Mouse (Mus musculus) heart, embryonic 12.5 days (tissue): ENCODE measurements around the gene Pik3r6. TPM values are rescaled to one million over a fixed set of nuclear protein-coding genes. Genes with fewer than 3 reads are reported as not detected.

ENCODE experiments used
- ATAC-seq: fragments of 200-750 bp; cut with Nextera tagmentation; 2 replicates; pipeline ENCODE4 v1.8.0; 2017; ENCODE audit warnings: moderate TSS enrichment, moderate library complexity; ENCODE audit not compliant: insufficient number of reproducible peaks, low FRiP score
- H3K27ac ChIP-seq: fragments of 300-500 bp; sonication (generic); 2 replicates; pipeline ENCODE4 v1.5.1; 2016; ENCODE audit warnings: mild to moderate bottlenecking, moderate library complexity; ENCODE audit not compliant: poor library complexity, severe bottlenecking
- H3K27me3 ChIP-seq: fragments of 300-500 bp; sonication (generic); replicated peaks from 2 replicates; pipeline ENCODE4 v1.6.1; 2016; ENCODE audit warnings: mild to moderate bottlenecking, moderate library complexity
- H3K36me3 ChIP-seq: fragments of 300-500 bp; sonication (generic); 2 replicates; pipeline ENCODE4 v1.6.1; 2016; ENCODE audit warnings: mild to moderate bottlenecking, moderate library complexity
- H3K4me1 ChIP-seq: fragments of 300-500 bp; sonication (generic); replicated peaks from 2 replicates; pipeline ENCODE4 v1.6.1; 2016; ENCODE audit warnings: mild to moderate bottlenecking
- H3K4me2 ChIP-seq: fragments of 300-500 bp; sonication (generic); 2 replicates; pipeline ENCODE4 v1.6.1; 2016; ENCODE audit warnings: mild to moderate bottlenecking, moderate library complexity
- H3K4me3 ChIP-seq: fragments of 300-500 bp; sonication (generic); 2 replicates; pipeline ENCODE4 v1.5.1; 2016; ENCODE audit warnings: mild to moderate bottlenecking
- H3K9ac ChIP-seq: fragments of 300-500 bp; sonication (generic); 2 replicates; pipeline ENCODE4 v1.6.1; 2016; ENCODE audit warnings: mild to moderate bottlenecking, moderate library complexity
- H3K9me3 ChIP-seq: fragments of 300-500 bp; sonication (generic); replicated peaks from 2 replicates; pipeline ENCODE4 v1.6.1; 2016; ENCODE audit warnings: mild to moderate bottlenecking, moderate library complexity
- WGBS: fragments of 180-500 bp; shearing (Covaris S2); methylation state at CpG from one replicate; pipeline ENCODE4 v1.1.7; 2016; 5-methylcytosine and 5-hydroxymethylcytosine counted together
- polyA plus RNA-seq: library from polyadenylated mRNA; unstranded; fragments of >200 nt; fragmentation: Nextera tagmentation; extraction: Ambion mirVana; gene quantifications from 2 replicates; pipeline ENCODE4 v1.2.1, GENCODE M21; 2016

Pik3r6 gene
- polyA plus RNA-seq, 1 experiment from 2014 or later = 2.1 TPM

GRCm38 (mm10) chr11:68472162-68472849 is 30.5 kb upstream of the Pik3r6 start:
- no peak for ATAC-seq
- Histone ChIP-seq H3K9me3 (no peaks in the 10 kb centered on the region), H3K4me1 (peaks cover under 1% of the 10 kb centered on the region; the same call in 1 of the 2 replicates), H3K4me2 (no peak overlapping the region), H3K27me3 (peaks cover 32% of the 10 kb centered on the region), H3K4me3 (no peak overlapping the region), H3K9ac (no peak overlapping the region), H3K27ac (no peak overlapping the region), H3K36me3 (no peaks in the 10 kb centered on the region)
- WGBS = 72% methylated on average over 5 of the region's 5 CpGs

DNA sequence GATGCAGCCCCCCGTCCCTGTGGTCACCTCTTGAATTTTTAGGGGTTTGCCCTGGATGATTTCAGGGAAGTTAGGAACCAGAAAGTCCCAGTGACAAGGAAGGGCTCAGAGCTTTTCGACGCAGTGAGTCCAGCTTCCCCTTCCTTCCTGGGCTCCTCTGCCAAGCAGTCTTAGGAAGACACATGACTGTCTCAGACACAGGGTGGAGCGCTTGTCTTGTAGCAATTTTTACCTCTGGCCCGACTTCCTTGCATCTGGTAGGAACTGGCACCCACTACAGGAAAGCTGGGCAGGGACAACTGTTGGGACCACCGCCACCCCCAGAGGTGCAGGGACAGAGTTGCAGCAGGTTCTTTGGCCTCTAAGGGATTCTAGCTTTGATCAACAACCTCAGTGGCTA is 28.2 kb upstream of the Pik3r6 start:
- no peak for ATAC-seq
- H3K9ac ChIP-seq = no peak overlapping the region
- no peak overlapping the region for H3K4me3 ChIP-seq
- peaks cover 32% of the 10 kb centered on the region for H3K27me3 ChIP-seq
- H3K36me3 ChIP-seq = no peaks in the 10 kb centered on the region
- WGBS = 66% methylated on average over 6 of the region's 6 CpGs
- H3K27ac ChIP-seq = no peak overlapping the region
- no peaks in the 10 kb centered on the region for H3K9me3 ChIP-seq
- no peak overlapping the region for H3K4me2 ChIP-seq
- peaks cover 15% of the 10 kb centered on the region; the same call in 1 of the 2 replicates for H3K4me1 ChIP-seq

- Histone ChIP-seq H3K27ac (no peak overlapping the region), H3K9ac (no peak overlapping the region), H3K27me3 (peaks cover 25% of the 10 kb centered on the region), H3K4me3 (no peak overlapping the region), H3K4me2 (no peak overlapping the region), H3K4me1 (peaks cover 15% of the 10 kb centered on the region; the same call in 1 of the 2 replicates), H3K36me3 (no peaks in the 10 kb centered on the region), H3K9me3 (peaks cover 4% of the 10 kb centered on the region; the same call in 1 of the 2 replicates)
- 84% methylated on average over 7 of the region's 7 CpGs for WGBS
- no peak for ATAC-seq
Observed at GRCm38 (mm10) chr11:68475676-68476075, 27.1 kb upstream of the Pik3r6 start.

DNA sequence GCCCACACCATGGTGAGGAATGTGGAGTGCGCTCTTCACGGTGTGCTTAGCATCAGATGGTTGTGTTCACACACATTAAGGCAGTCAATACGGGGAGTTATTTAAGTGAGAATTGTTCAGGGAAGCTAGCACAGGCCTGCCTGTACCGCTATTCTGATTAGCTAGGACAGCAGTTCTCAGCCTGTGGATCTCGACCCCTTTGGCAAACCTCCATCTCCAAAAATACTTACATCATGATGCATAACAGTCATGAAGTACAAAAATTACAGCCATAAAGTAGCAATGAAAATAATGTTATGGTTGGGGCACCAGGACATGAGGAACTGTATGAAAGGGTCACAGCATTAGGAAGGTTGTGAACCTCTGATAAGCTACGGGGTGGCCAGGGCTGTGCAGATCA is 25.2 kb upstream of the Pik3r6 start:
- Histone ChIP-seq H3K9me3 (peaks cover 4% of the 10 kb centered on the region; the same call in 1 of the 2 replicates), H3K4me2 (no peak overlapping the region), H3K4me1 (peaks cover 15% of the 10 kb centered on the region; the same call in 1 of the 2 replicates), H3K27me3 (peaks cover 12% of the 10 kb centered on the region), H3K4me3 (no peak overlapping the region), H3K36me3 (no peaks in the 10 kb centered on the region), H3K9ac (no peak overlapping the region), H3K27ac (no peak overlapping the region)
- 71% methylated on average over 6 of the region's 6 CpGs for WGBS
- ATAC-seq = no peak

- H3K4me1 ChIP-seq = peaks cover 15% of the 10 kb centered on the region; the same call in 1 of the 2 replicates
- ATAC-seq = no peak
Observed at GRCm38 (mm10) chr11:68478574-68478981, 24.2 kb upstream of the Pik3r6 start.

GRCm38 (mm10) chr11:68480660-68481059 is 22.2 kb upstream of the Pik3r6 start:
- H3K27ac ChIP-seq = no peak overlapping the region
- ATAC-seq = no peak
- H3K9ac ChIP-seq = no peak overlapping the region
- no peak overlapping the region for H3K4me3 ChIP-seq
- H3K4me1 ChIP-seq = peaks cover 15% of the 10 kb centered on the region; the same call in 1 of the 2 replicates
- H3K27me3 ChIP-seq = 0 out of 2 replicates have a peak, but pooled peaks cover 1% of the 10 kb centered on the region
- no peaks in the 10 kb centered on the region for H3K36me3 ChIP-seq
- WGBS = 84% methylated on average over 4 of the region's 4 CpGs
- H3K9me3 ChIP-seq = peaks cover 4% of the 10 kb centered on the region; the same call in 1 of the 2 replicates
- H3K4me2 ChIP-seq = no peak overlapping the region

More at GRCm38 (mm10) chr11:68478574-68478981, 24.2 kb upstream of the Pik3r6 start:
- no peak overlapping the region; the same call in 1 of the 2 replicates for H3K27ac ChIP-seq
- H3K36me3 ChIP-seq = no peaks in the 10 kb centered on the region
- no peak overlapping the region for H3K4me3 ChIP-seq
- H3K4me2 ChIP-seq = no peak overlapping the region
- 25% methylated on average over 3 of the region's 3 CpGs for WGBS
- H3K9ac ChIP-seq = no peak overlapping the region
- peaks cover 9% of the 10 kb centered on the region for H3K27me3 ChIP-seq
- H3K9me3 ChIP-seq = peaks cover 4% of the 10 kb centered on the region; the same call in 1 of the 2 replicates

GRCm38 (mm10) chr11:68482001-68482400 is 20.8 kb upstream of the Pik3r6 start:
- H3K36me3 ChIP-seq = no peaks in the 10 kb centered on the region
- H3K4me2 ChIP-seq = no peak overlapping the region
- no peak overlapping the region for H3K4me3 ChIP-seq
- no peak overlapping the region for H3K27ac ChIP-seq
- peaks cover 15% of the 10 kb centered on the region; the same call in 1 of the 2 replicates for H3K4me1 ChIP-seq
- H3K9me3 ChIP-seq = peaks cover 4% of the 10 kb centered on the region; the same call in 1 of the 2 replicates
- ATAC-seq = no peak
- H3K27me3 ChIP-seq = no peaks in the 10 kb centered on the region
- no peak overlapping the region for H3K9ac ChIP-seq

DNA sequence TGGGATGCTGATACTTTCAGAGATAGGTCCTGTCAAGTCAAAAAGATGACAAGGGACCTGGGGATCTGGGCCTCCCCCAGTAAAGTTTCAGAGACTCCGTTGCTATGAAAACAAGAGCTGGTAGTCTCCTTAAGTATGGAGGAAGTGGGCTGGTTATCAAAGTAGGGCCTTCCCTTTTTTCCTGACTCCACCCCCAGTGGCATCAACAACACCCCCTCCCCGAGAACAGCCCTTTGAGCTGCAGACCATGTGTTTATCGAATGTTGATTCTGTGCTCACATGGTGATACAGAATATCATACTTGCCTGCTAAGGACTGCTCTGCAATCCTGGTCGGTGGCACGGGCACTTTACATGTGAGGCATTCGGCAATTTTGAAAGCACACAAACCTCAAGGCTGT is 19.6 kb upstream of the Pik3r6 start:
- no peak for ATAC-seq
- Histone ChIP-seq H3K27me3 (no peaks in the 10 kb centered on the region), H3K9me3 (peaks cover 4% of the 10 kb centered on the region; the same call in 1 of the 2 replicates), H3K9ac (no peak overlapping the region), H3K4me2 (no peak overlapping the region), H3K4me1 (peaks cover 9% of the 10 kb centered on the region; the same call in 1 of the 2 replicates), H3K36me3 (no peaks in the 10 kb centered on the region), H3K27ac (no peak overlapping the region), H3K4me3 (no peak overlapping the region)
- 58% methylated on average over 6 of the region's 6 CpGs for WGBS

- Histone ChIP-seq H3K27ac (no peak overlapping the region), H3K9me3 (peaks cover 4% of the 10 kb centered on the region; the same call in 1 of the 2 replicates), H3K36me3 (no peaks in the 10 kb centered on the region), H3K4me1 (no peaks in the 10 kb centered on the region), H3K4me3 (no peak overlapping the region), H3K9ac (no peak overlapping the region), H3K27me3 (no peaks in the 10 kb centered on the region), H3K4me2 (no peak overlapping the region)
- ATAC-seq = no peak
- WGBS = 78% methylated on average over 3 of the region's 3 CpGs
Observed at GRCm38 (mm10) chr11:68484431-68484830, 18.4 kb upstream of the Pik3r6 start.

- Histone ChIP-seq H3K4me1 (no peaks in the 10 kb centered on the region), H3K9ac (no peak overlapping the region), H3K27me3 (no peaks in the 10 kb centered on the region), H3K9me3 (peaks cover 4% of the 10 kb centered on the region; the same call in 1 of the 2 replicates), H3K4me3 (no peak overlapping the region), H3K36me3 (no peaks in the 10 kb centered on the region), H3K4me2 (no peak overlapping the region), H3K27ac (no peak overlapping the region)
- WGBS = 32% methylated on average over 8 of the region's 8 CpGs
- no peak for ATAC-seq
Observed at GRCm38 (mm10) chr11:68485206-68485942, 17.4 kb upstream of the Pik3r6 start.

DNA sequence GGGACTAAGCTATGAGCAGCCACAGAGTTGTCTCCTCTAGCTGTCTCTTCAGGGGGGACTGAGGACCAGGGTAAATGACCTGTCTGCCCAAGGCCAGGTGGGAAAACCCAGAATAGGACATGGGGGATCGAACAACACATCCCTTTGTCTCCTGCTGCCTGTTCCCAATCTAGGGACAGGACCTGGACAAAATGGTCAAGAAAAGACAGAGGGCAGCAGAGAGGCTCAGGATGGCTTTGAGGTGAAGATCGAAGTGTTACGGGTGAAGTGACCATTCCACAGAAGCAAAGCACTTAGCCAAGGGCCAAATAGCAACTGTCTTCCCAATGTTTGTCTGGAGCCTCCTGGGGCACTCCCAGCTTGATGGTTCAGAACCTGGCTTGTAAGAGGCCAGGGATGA is 16.7 kb upstream of the Pik3r6 start:
- no peaks in the 10 kb centered on the region for H3K4me1 ChIP-seq
- no peak for ATAC-seq

More for the DNA sequence above, 16.7 kb upstream of the Pik3r6 start:
- H3K27me3 ChIP-seq = no peaks in the 10 kb centered on the region
- no peak overlapping the region for H3K4me2 ChIP-seq
- H3K9ac ChIP-seq = no peak overlapping the region
- H3K27ac ChIP-seq = no peak overlapping the region
- no peaks in the 10 kb centered on the region for H3K9me3 ChIP-seq
- 88% methylated on average over 3 of the region's 3 CpGs for WGBS
- no peaks in the 10 kb centered on the region for H3K36me3 ChIP-seq
- no peak overlapping the region for H3K4me3 ChIP-seq
